Mouse (Mus musculus): ENCODE data around the gene Smim26. TPM values are rescaled to one million over a fixed set of nuclear protein-coding genes. Genes with fewer than 3 reads are reported as not detected.

The Smim26 gene
- 25.9 TPM for polyA plus RNA-seq (2017; shearing (Covaris generic))

DNA sequence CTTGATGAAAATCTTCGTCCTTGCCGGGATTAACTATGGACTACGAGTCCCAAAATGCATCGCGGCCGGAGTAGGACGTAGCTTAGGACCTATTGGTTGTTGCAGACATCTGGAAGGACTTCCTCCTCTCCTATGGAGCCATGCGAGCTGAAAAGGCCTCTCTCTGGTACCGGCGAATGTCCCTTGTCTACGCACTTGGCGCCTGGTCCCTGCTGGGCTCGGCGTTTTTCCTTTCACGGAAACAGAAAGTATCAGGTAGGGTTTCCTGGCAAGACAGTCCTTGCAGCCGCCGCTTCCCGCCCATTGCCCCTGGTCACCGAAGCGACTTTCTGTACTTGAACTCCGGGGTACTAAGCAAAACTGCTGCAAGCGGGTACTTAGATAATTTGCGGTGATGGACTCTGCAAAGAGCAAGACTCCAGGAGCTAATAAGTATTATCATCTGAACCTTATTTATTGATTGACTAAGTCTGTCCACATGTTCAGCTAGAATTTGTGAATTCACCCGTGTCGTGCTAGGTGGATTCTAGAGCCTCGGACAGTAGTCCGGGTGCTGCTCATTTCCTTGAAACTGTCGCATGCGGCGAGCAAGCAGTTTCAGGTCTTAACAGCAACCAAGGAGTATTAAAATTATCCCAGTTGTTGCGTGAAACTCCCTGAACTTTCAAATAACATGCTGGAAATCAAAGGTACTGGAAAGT is at the start of gene Smim26:
Gene Smim26 (plus strand): TSS at position 104 of the 701 bp plus-strand sequence.

DNA sequence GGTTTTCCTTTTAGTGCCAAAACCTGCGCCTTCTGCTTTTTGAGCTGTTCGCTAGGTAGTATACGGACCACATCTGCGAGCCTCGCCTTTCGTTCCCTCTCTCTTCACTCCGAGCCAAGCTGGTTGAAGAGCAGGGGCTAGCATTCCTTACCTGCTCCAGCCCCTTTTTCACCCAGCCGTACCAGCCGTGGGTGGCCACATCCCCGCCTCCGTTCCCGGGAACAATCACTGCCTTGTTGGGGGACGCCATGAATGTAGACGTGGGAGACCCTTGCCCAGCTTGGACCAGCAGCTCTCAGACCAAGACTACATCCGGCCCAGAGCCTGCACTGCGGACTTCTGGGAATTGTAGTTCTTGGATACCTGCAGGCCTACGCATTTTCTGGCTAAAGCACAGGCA is 43.3 kb upstream of the Smim26 start, which contains the start of gene Rbbp9:
Gene Rbbp9 (minus strand): TSS at position 341 of the 400 bp plus-strand sequence.

DNA sequence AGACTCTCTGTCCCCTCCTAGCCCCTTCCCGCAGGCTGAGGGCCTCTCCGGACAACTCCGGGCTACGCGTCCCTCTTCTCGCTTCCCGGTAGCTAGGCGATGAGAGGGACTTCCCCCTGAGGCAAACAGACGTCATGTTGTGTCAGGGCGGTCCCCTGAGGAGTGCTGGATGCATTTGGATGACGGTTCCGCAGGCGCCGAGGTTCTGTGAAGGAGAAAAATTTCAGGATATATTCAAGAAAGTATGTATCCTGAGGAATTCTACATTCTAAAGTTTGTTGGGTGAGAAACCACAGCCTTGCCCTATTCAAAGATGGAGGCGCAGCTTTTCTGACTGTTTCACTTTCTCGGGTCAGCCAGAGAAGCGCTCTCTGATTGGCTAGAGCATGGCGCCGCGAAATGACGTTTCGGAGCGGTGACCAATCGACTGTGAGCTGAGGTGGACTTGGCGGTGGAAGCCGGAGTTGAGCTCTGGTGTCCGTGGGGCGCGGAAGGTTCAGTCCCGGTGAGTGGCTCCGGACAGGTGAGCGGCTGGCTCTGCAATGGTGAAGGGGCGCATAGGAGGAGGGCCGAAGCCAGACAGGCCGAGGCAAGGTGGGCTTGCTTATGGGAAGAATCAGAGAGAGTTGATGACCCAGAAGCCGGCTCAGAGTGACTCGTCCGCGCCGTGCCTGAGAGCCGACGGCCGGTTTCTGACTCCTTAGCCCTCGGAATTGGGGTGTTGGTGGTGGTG is 37.9 kb upstream of the Smim26 start, which contains the start of gene Sec23b:
Gene Sec23b (plus strand): TSS at position 410 of the 733 bp plus-strand sequence.

DNA sequence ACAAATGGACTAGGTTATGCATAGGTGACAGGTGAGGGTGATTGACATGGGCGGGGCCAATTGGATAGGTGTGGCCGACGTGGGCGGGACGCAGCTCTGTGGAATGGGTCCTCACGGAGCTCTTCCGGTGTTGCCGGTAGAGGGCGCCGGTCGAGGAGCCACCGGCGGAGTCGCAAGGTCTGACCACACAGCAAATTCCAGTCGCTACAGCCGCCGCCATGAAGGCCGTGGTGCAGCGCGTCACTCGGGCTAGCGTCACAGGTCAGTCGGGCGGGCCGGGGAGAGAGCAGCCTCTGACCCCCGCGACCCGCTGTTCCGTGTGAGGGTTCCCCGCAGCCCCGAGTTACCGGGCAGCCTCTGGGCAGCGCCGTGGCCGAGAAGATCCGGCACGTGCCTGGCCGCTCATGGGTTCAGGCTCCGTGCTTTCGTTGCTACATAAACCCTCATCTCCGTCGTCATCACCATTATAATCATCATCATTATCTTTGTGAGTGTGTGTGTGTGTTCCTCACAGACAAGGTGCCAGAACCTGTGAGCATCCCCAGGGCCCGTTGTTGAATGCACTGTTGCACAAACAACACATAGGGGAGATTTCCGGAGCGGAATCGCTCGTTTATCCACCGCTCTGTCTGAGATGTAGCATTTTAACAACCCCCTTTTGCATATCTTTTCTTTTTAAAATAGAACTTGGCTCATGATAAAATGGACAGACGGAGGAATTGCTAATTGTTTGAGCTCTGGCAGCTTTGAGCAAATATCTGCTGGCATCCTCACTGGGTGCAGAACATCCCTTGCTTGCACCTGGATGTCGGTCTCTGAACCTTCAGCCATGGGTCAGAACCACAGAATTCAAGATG is 6.2 kb downstream of the Smim26 start, which contains the start of gene Dtd1:
Gene Dtd1 (plus strand): TSS at position 67 of the 857 bp plus-strand sequence.

Other genes starting within 250 kb of the Smim26 start
- gene Kat14, start 225.1 kb upstream of the Smim26 start, polyA plus RNA-seq (2017; shearing (Covaris generic)): 16.1 TPM
- 1.3 TPM for gene Pet117, start 225.1 kb upstream of the Smim26 start, polyA plus RNA-seq (2017; shearing (Covaris generic))
- gene Dzank1, start 66.6 kb upstream of the Smim26 start, polyA plus RNA-seq (2017; shearing (Covaris generic)): 0.16 TPM
- gene Polr3f, start 66.3 kb upstream of the Smim26 start, polyA plus RNA-seq (2017; shearing (Covaris generic)): 37.0 TPM
- 15.5 TPM for gene Rbbp9, start 43.2 kb upstream of the Smim26 start, polyA plus RNA-seq (2017; shearing (Covaris generic))
- 95.9 TPM for gene Sec23b, start 37.8 kb upstream of the Smim26 start, polyA plus RNA-seq (2017; shearing (Covaris generic))
- 63.1 TPM for gene Dtd1, start 5.8 kb downstream of the Smim26 start, polyA plus RNA-seq (2017; shearing (Covaris generic))
- gene Scp2d1, start 229.6 kb downstream of the Smim26 start, polyA plus RNA-seq (2017; shearing (Covaris generic)): not detected

Measured in activated CD4-positive, CD25-positive, alpha-beta regulatory T cell, adult 9 weeks (primary cell).